Mouse (Mus musculus) gastrocnemius, postnatal 36 days (tissue): ENCODE measurements around the gene Miip. TPM values are rescaled to one million over a fixed set of nuclear protein-coding genes. Genes with fewer than 3 reads are reported as not detected.

ENCODE experiments used
- DNase-seq, 2 experiments: peaks; one replicate each; pipeline ENCODE4 v3.0.0; 2022
- intact Hi-C: fragments of 180-260 bp; cut with DNase I; formaldehyde crosslinking; loops from one replicate; pipeline ENCODE4 v1.15.1; 2025
- long read RNA-seq, 2 experiments: library from polyadenylated mRNA; stranded (forward); transcript quantifications; one replicate each; pipeline ENCODE4 v2.0.0; 2021
- total RNA-seq, 2 experiments: library from RNA; stranded (reverse); gene quantifications; 2 replicates each; pipeline ENCODE4 v1.2.3; 2021

The Miip gene
- 1 to 10 TPM; 4.0 to 6.3 TPM for total RNA-seq
- long read RNA-seq, experiment 1, partial matches to known transcripts = 1 of 9 reads
- long read RNA-seq, experiment 1, other reads (novel, unspliced or antisense) = 5 of 9 reads
- long read RNA-seq, experiment 2, partial matches to known transcripts = 1 of 13 reads
- long read RNA-seq, experiment 2, other reads (novel, unspliced or antisense) = 6 of 13 reads

- peak; percentile 83 to 91 for DNase-seq
- intact Hi-C loops = no loop called here
Observed at GRCm38 (mm10) chr4:147868450-147869031, at the start of gene Miip, which contains the start of gene Fv1. Gene Miip, minus strand, starts transcription at chr4:147868816. Gene Fv1, plus strand, starts transcription at chr4:147868979.

GRCm38 (mm10) chr4:147909486-147909885, 40.9 kb upstream of the Miip start:
- intact Hi-C loops = no loop called here
- no peak for DNase-seq

GRCm38 (mm10) chr4:147906230-147906629, 37.6 kb upstream of the Miip start:
- no peak for DNase-seq
- intact Hi-C loops = no loop called here

- intact Hi-C loops = no loop called here
- no peak for DNase-seq
Observed at GRCm38 (mm10) chr4:147905090-147905659, 36.6 kb upstream of the Miip start.

GRCm38 (mm10) chr4:147904313-147905089, 35.9 kb upstream of the Miip start, which contains the start of gene Mfn2:
Gene Mfn2, minus strand, starts transcription at chr4:147904704.
- DNase-seq = peak; percentile 86 to 91
- intact Hi-C loops = loop anchor here (5.0 kb wide), 1 partner anchor 33 kb away; the partner anchor contains the start of gene Plod1

- no peak for DNase-seq
- intact Hi-C loops = loop anchor here (5.0 kb wide), 1 partner anchor 34 kb away; the partner anchor contains the start of gene Plod1
Observed at GRCm38 (mm10) chr4:147903601-147904000, 35.0 kb upstream of the Miip start.

- intact Hi-C loops = loop anchor here (5.0 kb wide), 1 partner anchor 34 kb away; the partner anchor contains the start of gene Plod1
- DNase-seq = no peak
Observed at GRCm38 (mm10) chr4:147902906-147903500, 34.4 kb upstream of the Miip start.

GRCm38 (mm10) chr4:147900452-147900851, 31.8 kb upstream of the Miip start:
- no peak for DNase-seq
- intact Hi-C loops = loop anchor here (5.0 kb wide), 1 partner anchor 37 kb away; the partner anchor contains the start of gene Plod1

GRCm38 (mm10) chr4:147897348-147897747, 28.7 kb upstream of the Miip start:
- intact Hi-C loops = no loop called here
- no peak for DNase-seq

- intact Hi-C loops = no loop called here
Observed at GRCm38 (mm10) chr4:147896411-147896810, 27.8 kb upstream of the Miip start.

GRCm38 (mm10) chr4:147895815-147896330, 27.3 kb upstream of the Miip start:
- intact Hi-C loops = no loop called here
- DNase-seq = no peak

More at GRCm38 (mm10) chr4:147896411-147896810, 27.8 kb upstream of the Miip start:
- no peak for DNase-seq

GRCm38 (mm10) chr4:147890341-147890740, 21.7 kb upstream of the Miip start:
- DNase-seq = no peak
- intact Hi-C loops = no loop called here

- no peak for DNase-seq
- intact Hi-C loops = no loop called here
Observed at GRCm38 (mm10) chr4:147888237-147888636, 19.6 kb upstream of the Miip start.

- intact Hi-C loops = no loop called here
- no peak for DNase-seq
Observed at GRCm38 (mm10) chr4:147887277-147887676, 18.7 kb upstream of the Miip start.

- no peak for DNase-seq
- intact Hi-C loops = no loop called here
Observed at GRCm38 (mm10) chr4:147886158-147886557, 17.5 kb upstream of the Miip start.

- intact Hi-C loops = no loop called here
- DNase-seq = no peak
Observed at GRCm38 (mm10) chr4:147884138-147884537, 15.5 kb upstream of the Miip start.

- DNase-seq = no peak
- intact Hi-C loops = no loop called here
Observed at GRCm38 (mm10) chr4:147883041-147883440, 14.4 kb upstream of the Miip start.

- DNase-seq = no peak
- intact Hi-C loops = no loop called here
Observed at GRCm38 (mm10) chr4:147881792-147882191, 13.2 kb upstream of the Miip start.

- DNase-seq = no peak
- intact Hi-C loops = no loop called here
Observed at GRCm38 (mm10) chr4:147879865-147880264, 11.2 kb upstream of the Miip start.

GRCm38 (mm10) chr4:147879456-147879855, 10.8 kb upstream of the Miip start:
- intact Hi-C loops = no loop called here
- no peak for DNase-seq
